Mouse (Mus musculus) cortical plate, adult 2 months (tissue): ENCODE data around the gene Rtn4rl2.

ENCODE experiments used
- CTCF ChIP-seq: fragments of 200-500 bp; IDR thresholded peaks from 2 replicates; pipeline ENCODE4 v1.5.1; 2011; ENCODE audit warnings: mild to moderate bottlenecking, control low read depth, low read length; ENCODE audit not compliant: insufficient read depth; ENCODE audit errors: extremely low read depth
- POLR2A ChIP-seq: fragments of 200-500 bp; IDR thresholded peaks from 2 replicates; pipeline ENCODE4 v1.6.1; 2011; ENCODE audit warnings: mild to moderate bottlenecking, low read length, control low read depth; ENCODE audit not compliant: insufficient read depth; ENCODE audit errors: extremely low read depth

GRCm38 (mm10) chr2:84838593-84838949 is 47.9 kb downstream of the Rtn4rl2 start, which contains the start of gene Slc43a1:
- TF ChIP-seq CTCF (no peak), POLR2A (no peak)
